Mouse (Mus musculus) kidney, embryonic 14.5 days (tissue): ENCODE measurements around the gene Apba2. TPM values are rescaled to one million over a fixed set of nuclear protein-coding genes. Genes with fewer than 3 reads are reported as not detected.

Experiments used
- ATAC-seq: fragments of 200-750 bp; cut with Nextera tagmentation; 2 replicates; pipeline ENCODE4 v1.8.0; 2017; ENCODE audit warnings: moderate number of reproducible peaks, mild to moderate bottlenecking, moderate TSS enrichment, moderate library complexity; ENCODE audit not compliant: low FRiP score, low TSS enrichment
- H3K27ac ChIP-seq: fragments of 300-500 bp; sonication (generic); 2 replicates; pipeline ENCODE4 v1.5.1; 2014; ENCODE audit warnings: low read depth, mild to moderate bottlenecking, low read length, moderate library complexity, mixed read lengths
- H3K27me3 ChIP-seq: fragments of 300-500 bp; sonication (generic); 2 replicates; pipeline ENCODE4 v1.6.1; 2014; ENCODE audit warnings: mild to moderate bottlenecking, low read length; ENCODE audit not compliant: control insufficient read depth, insufficient read depth
- H3K36me3 ChIP-seq: fragments of 300-500 bp; sonication (generic); 2 replicates; pipeline ENCODE4 v1.6.1; 2014; ENCODE audit warnings: low read length, mixed read lengths; ENCODE audit not compliant: control insufficient read depth, insufficient read depth
- H3K4me1 ChIP-seq: fragments of 300-500 bp; sonication (generic); 2 replicates; pipeline ENCODE4 v1.6.1; 2014; ENCODE audit warnings: low read length, mixed read lengths; ENCODE audit not compliant: control insufficient read depth, insufficient read depth
- H3K4me2 ChIP-seq: fragments of 300-500 bp; sonication (generic); replicated peaks from 2 replicates; pipeline ENCODE4 v1.6.1; 2014; ENCODE audit warnings: low read depth, mild to moderate bottlenecking, low read length
- H3K4me3 ChIP-seq: fragments of 300-500 bp; sonication (generic); 2 replicates; pipeline ENCODE4 v1.5.1; 2014; ENCODE audit warnings: mild to moderate bottlenecking, low read length
- H3K9ac ChIP-seq: fragments of 300-500 bp; sonication (generic); 2 replicates; pipeline ENCODE4 v1.6.1; 2014; ENCODE audit warnings: low read depth, mild to moderate bottlenecking, low read length, moderate library complexity
- H3K9me3 ChIP-seq: fragments of 300-500 bp; sonication (generic); 2 replicates; pipeline ENCODE4 v1.6.1; 2016; ENCODE audit warnings: low read length; ENCODE audit not compliant: control insufficient read depth
- WGBS: fragments of 180-500 bp; shearing (Covaris S2); extraction: QIAGEN DNeasy Blood & Tissue Kit; methylation state at CpG from one replicate; pipeline ENCODE4 v1.1.7; 2014; 5-methylcytosine and 5-hydroxymethylcytosine counted together
- polyA plus RNA-seq: library from polyadenylated mRNA; unstranded; fragments of >200 nt; fragmentation: Nextera tagmentation; extraction: Ambion mirVana; gene quantifications from 2 replicates; pipeline ENCODE4 v1.2.1, GENCODE M21; 2014

The Apba2 gene
- polyA plus RNA-seq, 1 experiment from 2014 or later, result 2.8 TPM

GRCm38 (mm10) chr7:64588636-64589389, 87.3 kb downstream of the Apba2 start:
- H3K27me3 ChIP-seq, result no peaks in the 10 kb centered on the region
- 79% methylated on average over 11 of the region's 11 CpGs for WGBS
- H3K4me1 ChIP-seq, result no peaks in the 10 kb centered on the region
- H3K9ac ChIP-seq, result no peak overlapping the region
- H3K27ac ChIP-seq, result no peak overlapping the region
- no peak for ATAC-seq
- H3K4me2 ChIP-seq, result no peak overlapping the region
- no peak overlapping the region for H3K4me3 ChIP-seq
- no peaks in the 10 kb centered on the region for H3K36me3 ChIP-seq
- H3K9me3 ChIP-seq, result no peaks in the 10 kb centered on the region

GRCm38 (mm10) chr7:64595256-64595655, 93.8 kb downstream of the Apba2 start:
- Histone ChIP-seq H3K4me3 (no peak overlapping the region), H3K36me3 (no peaks in the 10 kb centered on the region), H3K27me3 (no peaks in the 10 kb centered on the region), H3K27ac (no peak overlapping the region), H3K4me2 (no peak overlapping the region), H3K9ac (no peak overlapping the region), H3K4me1 (no peaks in the 10 kb centered on the region), H3K9me3 (no peaks in the 10 kb centered on the region)
- WGBS, result 69% methylated on average over 6 of the region's 6 CpGs
- ATAC-seq, result no peak

- no peaks in the 10 kb centered on the region for H3K36me3 ChIP-seq
- no peaks in the 10 kb centered on the region for H3K9me3 ChIP-seq
- no peak overlapping the region for H3K27ac ChIP-seq
- no peak for ATAC-seq
- H3K4me3 ChIP-seq, result no peak overlapping the region
- no peak overlapping the region for H3K4me2 ChIP-seq
- no peak overlapping the region for H3K9ac ChIP-seq
- H3K27me3 ChIP-seq, result no peaks in the 10 kb centered on the region
- WGBS, result 62% methylated on average over 9 of the region's 9 CpGs
- H3K4me1 ChIP-seq, result no peaks in the 10 kb centered on the region
Observed at GRCm38 (mm10) chr7:64596652-64597051, 95.1 kb downstream of the Apba2 start.

- Histone ChIP-seq H3K9ac (no peak overlapping the region), H3K27ac (no peak overlapping the region), H3K4me1 (no peaks in the 10 kb centered on the region), H3K27me3 (no peaks in the 10 kb centered on the region), H3K4me2 (no peak overlapping the region), H3K4me3 (no peak overlapping the region), H3K9me3 (no peaks in the 10 kb centered on the region), H3K36me3 (no peaks in the 10 kb centered on the region)
- no peak for ATAC-seq
- WGBS, result 84% methylated on average over 3 of the region's 3 CpGs
Observed at GRCm38 (mm10) chr7:64609866-64610265, 108.4 kb downstream of the Apba2 start.

GRCm38 (mm10) chr7:64610875-64611274, 109.4 kb downstream of the Apba2 start:
- no peaks in the 10 kb centered on the region for H3K27me3 ChIP-seq
- H3K4me3 ChIP-seq, result no peak overlapping the region
- 70% methylated on average over 4 of the region's 4 CpGs for WGBS
- H3K27ac ChIP-seq, result no peak overlapping the region
- H3K4me1 ChIP-seq, result no peaks in the 10 kb centered on the region
- no peak for ATAC-seq
- H3K9me3 ChIP-seq, result no peaks in the 10 kb centered on the region
- no peaks in the 10 kb centered on the region for H3K36me3 ChIP-seq
- H3K9ac ChIP-seq, result no peak overlapping the region
- no peak overlapping the region for H3K4me2 ChIP-seq

- Histone ChIP-seq H3K4me1 (no peaks in the 10 kb centered on the region), H3K36me3 (no peaks in the 10 kb centered on the region), H3K9me3 (no peaks in the 10 kb centered on the region), H3K4me2 (no peak overlapping the region), H3K27ac (no peak overlapping the region), H3K27me3 (no peaks in the 10 kb centered on the region), H3K9ac (no peak overlapping the region), H3K4me3 (no peak overlapping the region)
- WGBS, result 85% methylated on average over 4 of the region's 4 CpGs
- no peak for ATAC-seq
Observed at GRCm38 (mm10) chr7:64619261-64619660, 117.8 kb downstream of the Apba2 start.

- Histone ChIP-seq H3K36me3 (no peaks in the 10 kb centered on the region), H3K4me3 (no peak overlapping the region), H3K27me3 (no peaks in the 10 kb centered on the region), H3K4me2 (no peak overlapping the region), H3K27ac (no peak overlapping the region), H3K9ac (no peak overlapping the region), H3K4me1 (peaks cover 2% of the 10 kb centered on the region; the same call in 1 of the 2 replicates), H3K9me3 (no peaks in the 10 kb centered on the region)
- ATAC-seq, result peak; percentile 69; the same call in 1 of the 2 replicates
- WGBS, result 35% methylated on average over 8 of the region's 8 CpGs
Observed at GRCm38 (mm10) chr7:64626494-64626893, 125.0 kb downstream of the Apba2 start.

- WGBS, result 69% methylated on average over 8 of the region's 8 CpGs
- no peak for ATAC-seq
- Histone ChIP-seq H3K9ac (no peak overlapping the region), H3K4me2 (no peak overlapping the region), H3K4me1 (peaks cover 7% of the 10 kb centered on the region; the same call in 1 of the 2 replicates), H3K9me3 (no peaks in the 10 kb centered on the region), H3K4me3 (no peak overlapping the region), H3K36me3 (no peaks in the 10 kb centered on the region), H3K27me3 (no peaks in the 10 kb centered on the region), H3K27ac (no peak overlapping the region)
Observed at GRCm38 (mm10) chr7:64627972-64628655, 126.6 kb downstream of the Apba2 start.

- Histone ChIP-seq H3K4me2 (no peak overlapping the region), H3K4me1 (peaks cover 7% of the 10 kb centered on the region; the same call in 1 of the 2 replicates), H3K27ac (no peak overlapping the region), H3K36me3 (no peaks in the 10 kb centered on the region), H3K4me3 (no peak overlapping the region), H3K9me3 (no peaks in the 10 kb centered on the region), H3K27me3 (no peaks in the 10 kb centered on the region), H3K9ac (no peak overlapping the region)
- 87% methylated on average over 6 of the region's 6 CpGs for WGBS
- no peak for ATAC-seq
Observed at GRCm38 (mm10) chr7:64630697-64631096, 129.2 kb downstream of the Apba2 start.
